Mouse (Mus musculus) megakaryocyte progenitor cell, adult 5-6 weeks (primary cell): Measurements from ENCODE around the gene Obox8. TPM values are rescaled to one million over a fixed set of nuclear protein-coding genes. Genes with fewer than 3 reads are reported as not detected.
A peak's percentile ranks its signal among the peaks of the same experiment; 100 is the strongest.

ENCODE experiments used
- ATAC-seq: replicated peaks from 2 replicates; pipeline ENCODE4 v1.8.0; 2016; ENCODE audit warnings: mild to moderate bottlenecking, moderate TSS enrichment, inconsistent platforms; ENCODE audit not compliant: poor library complexity
- total RNA-seq, 2 experiments: library from RNA; stranded (forward) in 1 of 2; stranded (reverse) in 1 of 2; fragments of 157-497, 149-512 nt in 1 of 2; fragments of 200-1000 nt in 1 of 2; gene quantifications; 2 replicates each; pipeline versions ENCODE4 v1.2.3 to v1.2.4; 2015 to 2017

Obox8 gene
- total RNA-seq (2015) = not detected in 2 replicates
- total RNA-seq (2017) = not detected in 2 replicates

DNA sequence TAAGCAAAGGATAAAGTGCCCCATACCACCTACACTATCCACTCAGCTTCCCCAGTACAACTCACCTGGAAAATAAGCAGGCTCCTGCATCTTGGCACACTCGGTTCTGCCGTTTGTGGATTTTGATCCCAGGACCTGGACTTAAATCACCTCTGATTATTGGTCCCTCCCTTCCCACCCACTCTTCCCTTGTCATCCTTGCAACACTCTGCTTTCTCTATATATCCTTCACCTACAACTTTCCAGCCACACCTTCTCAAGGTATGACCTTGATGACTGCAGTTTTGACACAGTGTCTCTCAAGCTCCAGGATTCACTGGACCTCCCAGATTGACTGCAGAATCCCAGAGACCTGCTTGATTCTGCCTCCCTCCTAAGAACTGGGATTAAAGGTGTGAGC is at the start of gene Obox8:
TSS of gene Obox8 (minus strand) at position 101 of the 400 bp plus-strand sequence.
- ATAC-seq = no peak

GRCm38 (mm10) chr7:14317209-14317608 is 16.1 kb downstream of the Obox8 start:
- ATAC-seq = peak; percentile 83

- ATAC-seq = no peak
These were observed 24.7 kb downstream of the Obox8 start for GRCm38 (mm10) chr7:14308671-14309070.

DNA sequence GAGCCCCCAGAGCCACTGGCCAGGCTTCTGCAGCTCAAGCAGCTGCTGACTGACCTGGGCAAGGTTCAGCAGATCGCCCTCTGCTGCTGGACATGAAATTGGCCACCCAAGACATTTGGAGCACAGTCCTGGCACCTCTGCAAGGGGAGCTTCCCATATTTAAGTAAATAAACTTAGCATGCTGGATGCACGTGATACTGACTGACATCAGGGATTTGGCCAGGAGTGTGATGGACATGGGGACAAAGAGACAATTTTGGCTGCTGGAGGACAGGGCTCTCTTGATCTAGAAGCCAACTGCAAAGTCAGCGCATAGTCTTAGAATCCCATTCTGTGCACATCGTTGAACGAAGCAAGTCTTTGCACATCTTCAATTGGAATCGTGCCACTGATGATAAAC is 25.8 kb downstream of the Obox8 start:
- ATAC-seq = no peak

Other genes with a start within 250 kb of the Obox8 start
- not detected in 2 replicates for gene Sult2a3, start 210.5 kb downstream of the Obox8 start, total RNA-seq (2015)
- not detected in 2 replicates for gene Sult2a3, start 210.5 kb downstream of the Obox8 start, total RNA-seq (2017)
- gene Sult2a6, start 78.7 kb downstream of the Obox8 start, total RNA-seq (2015) = not detected in 2 replicates
- not detected in 2 replicates for gene Sult2a6, start 78.7 kb downstream of the Obox8 start, total RNA-seq (2017)
- not detected in 2 replicates for gene Sult2a8, start 113.2 kb upstream of the Obox8 start, total RNA-seq (2015)
- gene Sult2a8, start 113.2 kb upstream of the Obox8 start, total RNA-seq (2017) = not detected in 2 replicates
- gene Sult2a7, start 160.7 kb upstream of the Obox8 start, total RNA-seq (2015) = not detected in 2 replicates
- not detected in 2 replicates for gene Sult2a7, start 160.7 kb upstream of the Obox8 start, total RNA-seq (2017)
- gene Vmn1r90, start 229.9 kb upstream of the Obox8 start, total RNA-seq (2015) = not detected in 2 replicates
- gene Vmn1r90, start 229.9 kb upstream of the Obox8 start, total RNA-seq (2017) = not detected in 2 replicates